Mouse (Mus musculus): ENCODE measurements at regions not wholly inside any gene's neighbourhood (a gene's known extent, or its start where the extent isn't known, plus 50 kb on each side); places are given as distances from the start of the nearest gene placed in this dataset.

DNA sequence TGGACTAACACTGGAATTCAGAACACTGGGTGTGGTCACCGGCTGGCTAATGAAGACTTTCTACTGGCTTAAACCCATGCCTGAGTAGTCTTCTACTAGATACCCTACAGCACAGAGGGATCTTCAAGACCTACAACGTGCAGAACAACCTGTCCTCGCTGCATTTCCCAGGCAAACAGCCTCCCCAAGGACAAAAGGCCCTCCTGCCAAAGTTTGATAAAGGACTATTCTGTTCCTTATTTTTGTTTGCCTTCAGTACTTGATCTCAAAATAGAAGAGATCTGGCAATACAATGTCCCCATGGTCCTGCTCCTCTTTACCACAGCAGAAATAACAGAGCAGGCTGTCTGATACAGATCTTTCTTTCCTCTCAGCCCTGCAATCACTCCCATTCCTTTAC is 85.2 kb upstream of the 2610301B20Rik start:
- Histone ChIP-seq H3K36me3 (ENCODE audit: control insufficient read depth, insufficient read depth, low read length) (no peaks in the 10 kb centered on the region), H3K4me3 (ENCODE audit: low read depth, low read length) (no peak overlapping the region), H3K9me3 (ENCODE audit: control insufficient read depth, low read depth, low read length) (no peaks in the 10 kb centered on the region), H3K9ac (replicated peaks; ENCODE audit: low read depth, low read length) (no peak overlapping the region), H3K27me3 (ENCODE audit: control insufficient read depth, insufficient read depth, low read length) (no peaks in the 10 kb centered on the region), H3K4me2 (replicated peaks; ENCODE audit: low read depth, low read length) (no peak overlapping the region), H3K4me1 (ENCODE audit: control insufficient read depth, insufficient read depth, low read length) (no peaks in the 10 kb centered on the region), H3K27ac (ENCODE audit: low read length) (no peak overlapping the region)
- WGBS, result 74% methylated on average over 3 of the region's 3 CpGs
- ATAC-seq (ENCODE audit: insufficient number of reproducible peaks, insufficient read depth, low FRiP score, low read depth), result no peak

DNA sequence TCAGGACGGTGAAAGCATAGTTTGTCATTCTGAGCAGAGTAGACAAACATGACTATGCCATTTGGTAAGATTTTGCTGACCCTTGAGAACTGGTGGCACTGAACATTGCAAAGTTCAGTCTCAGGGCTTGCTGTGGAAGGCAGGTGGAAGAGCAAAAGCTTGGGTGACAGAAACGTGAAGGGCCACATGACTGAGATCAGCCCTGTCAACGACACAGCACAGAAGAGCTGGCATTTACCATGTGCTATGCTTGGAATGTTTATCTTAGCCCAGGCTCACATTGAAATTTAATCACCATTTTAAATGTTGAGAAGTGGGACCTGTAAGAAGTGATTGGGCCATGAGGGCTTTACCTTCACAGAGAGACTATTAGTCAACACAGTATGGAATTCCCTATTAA is 81.7 kb upstream of the 2610301B20Rik start:
- H3K4me3 ChIP-seq (ENCODE audit: low read depth, low read length), result no peak overlapping the region
- no peak overlapping the region for H3K4me2 ChIP-seq (replicated peaks; ENCODE audit: low read depth, low read length)
- no peaks in the 10 kb centered on the region for H3K4me1 ChIP-seq (ENCODE audit: control insufficient read depth, insufficient read depth, low read length)
- H3K27me3 ChIP-seq (ENCODE audit: control insufficient read depth, insufficient read depth, low read length), result no peaks in the 10 kb centered on the region
- no peak overlapping the region for H3K27ac ChIP-seq (ENCODE audit: low read length)
- no peak overlapping the region for H3K9ac ChIP-seq (replicated peaks; ENCODE audit: low read depth, low read length)
- no peak for ATAC-seq (ENCODE audit: insufficient number of reproducible peaks, insufficient read depth, low FRiP score, low read depth)
- no peaks in the 10 kb centered on the region for H3K36me3 ChIP-seq (ENCODE audit: control insufficient read depth, insufficient read depth, low read length)
- no peaks in the 10 kb centered on the region for H3K9me3 ChIP-seq (ENCODE audit: control insufficient read depth, low read depth, low read length)
- WGBS, result 37% methylated on average over 3 of the region's 3 CpGs

DNA sequence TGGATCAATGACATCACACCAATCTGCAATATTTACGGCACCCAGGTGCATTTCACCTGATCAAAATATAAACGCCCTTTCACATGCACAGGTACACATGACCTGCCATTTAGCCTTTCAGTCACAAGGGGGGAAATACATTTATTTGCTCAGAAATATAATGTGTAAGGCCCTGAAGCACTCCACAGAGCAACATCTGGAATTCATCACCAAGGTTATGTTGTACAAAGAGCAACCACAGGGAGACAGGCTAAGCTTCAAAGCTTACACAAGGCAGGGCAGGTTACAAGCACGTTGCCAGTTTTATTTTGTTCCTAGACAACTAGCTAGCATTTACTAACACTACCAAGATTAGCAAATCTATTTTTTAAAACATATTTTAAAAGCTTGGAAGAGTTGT is 79.8 kb upstream of the 2610301B20Rik start:
- WGBS, result 55% methylated on average over 3 of the region's 3 CpGs
- Histone ChIP-seq H3K4me3 (ENCODE audit: low read depth, low read length) (no peak overlapping the region), H3K9me3 (ENCODE audit: control insufficient read depth, low read depth, low read length) (no peaks in the 10 kb centered on the region), H3K9ac (replicated peaks; ENCODE audit: low read depth, low read length) (no peak overlapping the region), H3K4me2 (replicated peaks; ENCODE audit: low read depth, low read length) (no peak overlapping the region), H3K27me3 (ENCODE audit: control insufficient read depth, insufficient read depth, low read length) (no peaks in the 10 kb centered on the region), H3K4me1 (ENCODE audit: control insufficient read depth, insufficient read depth, low read length) (no peaks in the 10 kb centered on the region), H3K36me3 (ENCODE audit: control insufficient read depth, insufficient read depth, low read length) (no peaks in the 10 kb centered on the region), H3K27ac (ENCODE audit: low read length) (no peak overlapping the region)
- no peak for ATAC-seq (ENCODE audit: insufficient number of reproducible peaks, insufficient read depth, low FRiP score, low read depth)

DNA sequence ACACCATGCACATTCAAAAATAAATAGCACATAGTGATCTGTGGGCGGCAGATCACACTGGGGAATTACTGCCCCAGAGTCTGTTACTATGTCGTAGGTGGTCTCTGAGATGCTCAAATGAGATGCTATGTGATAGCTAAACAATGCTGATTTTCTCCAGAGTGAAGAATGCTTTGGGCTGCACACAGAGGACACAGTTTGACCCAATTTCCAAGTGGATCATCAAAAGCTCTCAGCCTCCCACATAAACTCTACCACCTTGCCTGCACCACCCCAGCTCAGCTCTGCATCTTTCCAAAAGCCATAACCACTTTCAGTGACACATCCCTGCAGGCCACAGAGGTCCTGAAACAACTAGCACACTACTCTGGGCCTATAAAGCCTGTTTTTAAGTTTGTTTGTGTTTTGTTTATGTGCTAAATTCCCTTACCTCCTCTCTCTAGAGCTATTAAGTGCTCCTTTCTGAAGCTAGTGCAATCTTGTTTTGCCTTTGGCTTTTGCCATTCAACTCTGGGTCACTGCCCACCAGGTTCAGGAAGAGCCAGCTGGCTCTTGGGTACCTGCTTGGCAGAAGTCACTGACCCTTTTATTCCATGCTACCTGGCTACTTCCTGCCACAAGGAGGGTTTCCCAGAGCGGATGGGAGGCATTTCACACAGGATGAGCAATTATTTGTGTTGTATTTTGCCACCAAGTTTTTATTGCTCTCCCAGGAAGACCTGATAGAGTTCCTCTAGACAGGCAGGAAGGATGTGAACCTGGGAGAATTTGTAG is 73.3 kb upstream of the 2610301B20Rik start:
- no peaks in the 10 kb centered on the region for H3K4me1 ChIP-seq (ENCODE audit: control insufficient read depth, insufficient read depth, low read length)
- no peak overlapping the region for H3K4me2 ChIP-seq (replicated peaks; ENCODE audit: low read depth, low read length)
- no peak overlapping the region for H3K4me3 ChIP-seq (ENCODE audit: low read depth, low read length)
- no peak overlapping the region for H3K27ac ChIP-seq (ENCODE audit: low read length)
- H3K27me3 ChIP-seq (ENCODE audit: control insufficient read depth, insufficient read depth, low read length), result no peaks in the 10 kb centered on the region
- no peak overlapping the region for H3K9ac ChIP-seq (replicated peaks; ENCODE audit: low read depth, low read length)
- WGBS, result 69% methylated on average over 3 of the region's 3 CpGs
- no peaks in the 10 kb centered on the region for H3K36me3 ChIP-seq (ENCODE audit: control insufficient read depth, insufficient read depth, low read length)
- no peak for ATAC-seq (ENCODE audit: insufficient number of reproducible peaks, insufficient read depth, low FRiP score, low read depth)
- no peaks in the 10 kb centered on the region for H3K9me3 ChIP-seq (ENCODE audit: control insufficient read depth, low read depth, low read length)

DNA sequence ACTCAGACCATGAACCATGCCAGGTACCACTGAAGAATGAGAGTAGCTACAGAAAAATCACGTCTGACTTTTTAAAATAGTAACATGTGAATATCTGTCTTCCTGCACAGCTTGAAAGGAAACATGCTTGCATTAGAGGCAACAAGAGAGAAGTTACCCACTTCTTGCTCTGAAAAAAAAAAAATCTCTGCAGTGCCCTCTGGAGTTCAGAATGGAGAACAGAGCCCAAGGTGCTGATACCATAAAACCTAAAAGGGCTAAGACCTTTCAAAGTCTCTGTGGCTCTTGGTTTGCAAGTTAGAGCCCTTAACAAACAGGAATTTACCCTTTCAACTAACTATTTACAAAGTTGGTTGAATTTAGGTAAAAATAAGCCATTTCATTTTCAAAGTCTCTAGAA is 69.6 kb upstream of the 2610301B20Rik start:
- no peak overlapping the region for H3K9ac ChIP-seq (replicated peaks; ENCODE audit: low read depth, low read length)
- H3K4me2 ChIP-seq (replicated peaks; ENCODE audit: low read depth, low read length), result no peak overlapping the region
- no peaks in the 10 kb centered on the region for H3K36me3 ChIP-seq (ENCODE audit: control insufficient read depth, insufficient read depth, low read length)
- H3K4me3 ChIP-seq (ENCODE audit: low read depth, low read length), result no peak overlapping the region
- no peaks in the 10 kb centered on the region for H3K9me3 ChIP-seq (ENCODE audit: control insufficient read depth, low read depth, low read length)
- H3K27me3 ChIP-seq (ENCODE audit: control insufficient read depth, insufficient read depth, low read length), result no peaks in the 10 kb centered on the region
- no peaks in the 10 kb centered on the region for H3K4me1 ChIP-seq (ENCODE audit: control insufficient read depth, insufficient read depth, low read length)
- H3K27ac ChIP-seq (ENCODE audit: low read length), result no peak overlapping the region
- 28% methylated on average over 1 of the region's 1 CpGs for WGBS
- no peak for ATAC-seq (ENCODE audit: insufficient number of reproducible peaks, insufficient read depth, low FRiP score, low read depth)

DNA sequence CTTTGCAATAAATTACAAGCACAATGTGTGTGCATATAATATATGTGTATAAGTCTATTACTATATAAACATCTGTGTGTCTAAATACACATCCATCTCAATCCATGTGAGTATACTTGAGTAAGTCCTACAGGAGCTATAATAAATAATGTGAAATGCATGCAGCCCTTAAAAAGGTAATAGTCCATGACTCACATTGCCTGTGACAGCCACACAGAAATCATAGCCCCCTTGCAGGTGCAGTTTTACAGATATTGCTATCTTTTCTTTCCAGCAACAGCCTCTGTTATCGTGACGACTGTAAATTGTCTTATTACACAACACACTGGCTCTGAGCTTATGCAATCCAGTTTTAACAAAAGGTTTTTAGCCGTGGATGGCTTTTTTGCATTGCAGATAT is 67.0 kb upstream of the 2610301B20Rik start:
- no peaks in the 10 kb centered on the region for H3K36me3 ChIP-seq (ENCODE audit: control insufficient read depth, insufficient read depth, low read length)
- WGBS, result 60% methylated on average over 3 of the region's 3 CpGs
- no peak overlapping the region for H3K4me2 ChIP-seq (replicated peaks; ENCODE audit: low read depth, low read length)
- H3K4me3 ChIP-seq (ENCODE audit: low read depth, low read length), result no peak overlapping the region
- no peaks in the 10 kb centered on the region for H3K4me1 ChIP-seq (ENCODE audit: control insufficient read depth, insufficient read depth, low read length)
- H3K9me3 ChIP-seq (ENCODE audit: control insufficient read depth, low read depth, low read length), result no peaks in the 10 kb centered on the region
- no peak overlapping the region for H3K9ac ChIP-seq (replicated peaks; ENCODE audit: low read depth, low read length)
- no peaks in the 10 kb centered on the region for H3K27me3 ChIP-seq (ENCODE audit: control insufficient read depth, insufficient read depth, low read length)
- ATAC-seq (ENCODE audit: insufficient number of reproducible peaks, insufficient read depth, low FRiP score, low read depth), result no peak
- no peak overlapping the region for H3K27ac ChIP-seq (ENCODE audit: low read length)

DNA sequence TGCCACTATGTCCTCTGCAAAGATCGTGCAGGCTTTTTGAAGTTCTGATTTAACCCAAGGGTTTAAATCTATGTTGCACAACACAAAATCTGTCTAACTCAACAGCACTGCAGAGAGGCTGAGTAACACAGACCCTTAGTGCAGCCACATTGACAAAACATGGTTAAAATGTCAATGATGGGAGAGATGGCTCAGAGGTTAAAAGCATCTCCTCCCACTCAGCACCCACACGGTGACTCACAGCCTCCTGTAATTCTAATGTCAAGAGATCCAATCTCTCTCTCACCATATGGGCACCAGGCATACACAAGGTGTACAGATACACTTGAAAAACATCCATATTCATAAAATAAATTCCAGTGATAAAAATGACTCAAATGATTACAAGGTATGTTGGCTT is 61.4 kb upstream of the 2610301B20Rik start:
- H3K9me3 ChIP-seq (ENCODE audit: control insufficient read depth, low read depth, low read length), result no peaks in the 10 kb centered on the region
- H3K27me3 ChIP-seq (ENCODE audit: control insufficient read depth, insufficient read depth, low read length), result no peaks in the 10 kb centered on the region
- H3K4me2 ChIP-seq (replicated peaks; ENCODE audit: low read depth, low read length), result no peak overlapping the region
- no peaks in the 10 kb centered on the region for H3K4me1 ChIP-seq (ENCODE audit: control insufficient read depth, insufficient read depth, low read length)
- no peaks in the 10 kb centered on the region for H3K36me3 ChIP-seq (ENCODE audit: control insufficient read depth, insufficient read depth, low read length)
- no peak overlapping the region for H3K4me3 ChIP-seq (ENCODE audit: low read depth, low read length)
- 87% methylated on average over 2 of the region's 2 CpGs for WGBS
- no peak overlapping the region for H3K27ac ChIP-seq (ENCODE audit: low read length)
- H3K9ac ChIP-seq (replicated peaks; ENCODE audit: low read depth, low read length), result no peak overlapping the region
- no peak for ATAC-seq (ENCODE audit: insufficient number of reproducible peaks, insufficient read depth, low FRiP score, low read depth)

Data from stomach, embryonic 14.5 days (tissue).